ENCODE assay signal across 16 mouse cellular contexts in genomic region chr17:28209457-28210110, GRCm38 (mm10). TPM values are rescaled to one million over a fixed set of nuclear protein-coding genes. Genes with fewer than 3 reads are reported as not detected.
DNase-seq lines count a peak whose midpoint lies in the region; ATAC-seq and TF ChIP-seq lines count a peak whose summit lies in the region.
"Had no signal": no experiment of that assay in that cellular context is flagged by ENCODE, and none has a peak within 500 bp of the region (broad histone marks: within the 10 kb centered on the region; RNA-seq: fewer than 3 reads in every experiment).

No protein-coding gene starts in this region.

- TF ChIP-seq CTCF in thymus, adult 2 months (IDR thresholded peaks at IDR 0.05; ENCODE audit: borderline replicate concordance, control insufficient read depth, extremely low read depth, insufficient read depth, low read length, poor library complexity): no peak

- H3K4me2 ChIP-seq in forebrain, embryonic 12.5 days: no peak overlapping the region
- no peak overlapping the region for H3K4me2 ChIP-seq in midbrain, embryonic 15.5 days
- H3K4me2 ChIP-seq: embryonic facial prominence, embryonic 12.5 days; forebrain, embryonic 13.5 days; heart, embryonic 12.5 days had no signal

- H3K36me3 ChIP-seq in thymus, adult 2 months (ENCODE audit: control insufficient read depth, insufficient read depth, low read length): no peaks in the 10 kb centered on the region
- peaks cover 9% of the 10 kb centered on the region; the same call in 1 of the 2 replicates for H3K36me3 ChIP-seq in forebrain, embryonic 12.5 days (replicated peaks)
- no peaks in the 10 kb centered on the region for H3K36me3 ChIP-seq in midbrain, embryonic 15.5 days (replicated peaks)

- no peaks in the 10 kb centered on the region for H3K27me3 ChIP-seq in thymus, adult 2 months (ENCODE audit: control insufficient read depth, insufficient read depth, low read length)
- peaks cover 14% of the 10 kb centered on the region; the same call in 1 of the 2 replicates for H3K27me3 ChIP-seq in forebrain, embryonic 12.5 days
- no peaks in the 10 kb centered on the region for H3K27me3 ChIP-seq in midbrain, embryonic 15.5 days (replicated peaks)
- H3K27me3 ChIP-seq: embryonic facial prominence, embryonic 12.5 days; forebrain, embryonic 13.5 days; heart, embryonic 12.5 days had no signal

- H3K4me1 ChIP-seq in thymus, adult 2 months (replicated peaks; ENCODE audit: control insufficient read depth, insufficient read depth, low read length): peaks cover 54% of the 10 kb centered on the region
- H3K4me1 ChIP-seq in forebrain, embryonic 12.5 days: peaks cover 14% of the 10 kb centered on the region
- H3K4me1 ChIP-seq in midbrain, embryonic 15.5 days: no peaks in the 10 kb centered on the region; the same call in 1 of the 2 replicates

- peak overlapping the region; percentile 56 for H3K4me3 ChIP-seq in thymus, adult 2 months (ENCODE audit: control insufficient read depth, insufficient read depth, low read length)
- no peak overlapping the region for H3K4me3 ChIP-seq in forebrain, embryonic 12.5 days (replicated peaks)
- no peak overlapping the region for H3K4me3 ChIP-seq in midbrain, embryonic 15.5 days
- H3K4me3 ChIP-seq: embryonic facial prominence, embryonic 12.5 days; forebrain, embryonic 13.5 days; heart, embryonic 12.5 days had no signal

- H3K9me3 ChIP-seq in forebrain, embryonic 12.5 days: no peaks in the 10 kb centered on the region
- no peaks in the 10 kb centered on the region for H3K9me3 ChIP-seq in midbrain, embryonic 15.5 days
- H3K9me3 ChIP-seq: embryonic facial prominence, embryonic 12.5 days; forebrain, embryonic 13.5 days; heart, embryonic 12.5 days had no signal

- H3K27ac ChIP-seq in thymus, adult 2 months (ENCODE audit: control insufficient read depth, insufficient read depth, low read length): peak overlapping the region; percentile 70
- H3K27ac ChIP-seq in forebrain, embryonic 12.5 days: no peak overlapping the region
- H3K27ac ChIP-seq in midbrain, embryonic 15.5 days: no peak overlapping the region
- H3K27ac ChIP-seq: embryonic facial prominence, embryonic 12.5 days; forebrain, embryonic 13.5 days had no signal

- WGBS in thymus, adult 2 months: 6% methylated on average over 4 of the region's 4 CpGs
- 69% methylated on average over 4 of the region's 4 CpGs for WGBS in forebrain, embryonic 12.5 days
- WGBS in midbrain, embryonic 15.5 days: 73% methylated on average over 4 of the region's 4 CpGs

- DNase-seq in thymus, adult 2 months: no peak
- DNase-seq in thymus, postnatal 25 days: no peak
- DNase-seq in thymus, postnatal 4 days: peak; percentile 58
- no peak for DNase-seq in layer of hippocampus, postnatal 25 days (ENCODE audit: extremely low spot score in 1 of 2, low spot score in 1 of 2)
- DNase-seq: cerebellum, postnatal 14 days had no signal

- peak; percentile 51 for ATAC-seq in granulocyte monocyte progenitor cell, adult 5-6 weeks (replicated peaks; ENCODE audit: poor library complexity, severe bottlenecking)
- ATAC-seq in megakaryocyte, adult 5-6 weeks (ENCODE audit: poor library complexity, severe bottlenecking): peak; percentile 65
- no peak for ATAC-seq in forebrain, embryonic 12.5 days (ENCODE audit: low FRiP score)
- no peak for ATAC-seq in midbrain, embryonic 15.5 days (replicated peaks)
- ATAC-seq: activated CD4-positive, CD25-positive, alpha-beta regulatory T cell, adult 4 months; forebrain, embryonic 13.5 days; hindbrain, embryonic 16.5 days; lung, postnatal 0 days; midbrain, embryonic 16.5 days had no signal

- no peak for TF ChIP-seq POLR2A in thymus, adult 2 months (IDR thresholded peaks at IDR 0.05; ENCODE audit: control insufficient read depth, extremely low read depth, insufficient read depth, low read length, poor library complexity)

- no peak overlapping the region for H3K9ac ChIP-seq in forebrain, embryonic 12.5 days
- no peak overlapping the region for H3K9ac ChIP-seq in midbrain, embryonic 15.5 days
- H3K9ac ChIP-seq: embryonic facial prominence, embryonic 12.5 days; forebrain, embryonic 13.5 days had no signal

RNA-seq across cellular contexts. Expression of gene Def6, which starts 2.0 kb away (rescaled TPM):
- polyA plus RNA-seq in thymus, adult 2 months (2012; rRNA removed): 247 and 277 TPM in 2 replicates
- 57.9 and 67.3 TPM in 2 replicates for total RNA-seq in granulocyte monocyte progenitor cell, adult 5-6 weeks (2014; fragmentation: Nextera tagmentation)
- total RNA-seq in granulocyte monocyte progenitor cell, adult 5-6 weeks (2017): 108 and 142 TPM in 2 replicates
- 35.4 and 40.7 TPM in 2 replicates for total RNA-seq in megakaryocyte, adult 5-6 weeks (2015)
- total RNA-seq in megakaryocyte, adult 5-6 weeks (2017): 91.5 and 92.6 TPM in 2 replicates
- total RNA-seq in layer of hippocampus, postnatal 25 days (2021): 1 to 10 TPM; 2.5 to 3.2 TPM
- polyA plus RNA-seq in forebrain, embryonic 12.5 days (2016; fragmentation: Nextera tagmentation; extraction: Ambion mirVana): 2.8 and 4.4 TPM in 2 replicates
- 5.3 and 7.3 TPM in 2 replicates for polyA plus RNA-seq in midbrain, embryonic 15.5 days (2015; fragmentation: Nextera tagmentation; extraction: Ambion mirVana)

RNA-seq across cellular contexts. Expression of gene Ppard, which starts 22.9 kb away (rescaled TPM):
- polyA plus RNA-seq in thymus, adult 2 months (2012; rRNA removed): 50.7 and 51.6 TPM in 2 replicates
- 8.4 and 8.8 TPM in 2 replicates for total RNA-seq in granulocyte monocyte progenitor cell, adult 5-6 weeks (2014; fragmentation: Nextera tagmentation)
- 0.34 and 5.6 TPM in 2 replicates for total RNA-seq in granulocyte monocyte progenitor cell, adult 5-6 weeks (2017)
- total RNA-seq in megakaryocyte, adult 5-6 weeks (2015): 19.5 and 19.6 TPM in 2 replicates
- 4.4 and 8.2 TPM in 2 replicates for total RNA-seq in megakaryocyte, adult 5-6 weeks (2017)
- total RNA-seq in layer of hippocampus, postnatal 25 days (2021): 10 to 100 TPM; 19.9 to 22.9 TPM
- polyA plus RNA-seq in forebrain, embryonic 12.5 days (2016; fragmentation: Nextera tagmentation; extraction: Ambion mirVana): 1.4 and 1.6 TPM in 2 replicates
- 1.8 TPM in 2 replicates for polyA plus RNA-seq in midbrain, embryonic 15.5 days (2015; fragmentation: Nextera tagmentation; extraction: Ambion mirVana)

RNA-seq across cellular contexts. Expression of gene Zfp523, which starts 32.7 kb away (rescaled TPM):
- 55.5 and 55.7 TPM in 2 replicates for polyA plus RNA-seq in thymus, adult 2 months (2012; rRNA removed)
- total RNA-seq in granulocyte monocyte progenitor cell, adult 5-6 weeks (2014; fragmentation: Nextera tagmentation): 14.5 and 20.9 TPM in 2 replicates
- 19.5 and 29.1 TPM in 2 replicates for total RNA-seq in granulocyte monocyte progenitor cell, adult 5-6 weeks (2017)
- total RNA-seq in megakaryocyte, adult 5-6 weeks (2015): 4.2 and 6.4 TPM in 2 replicates
- total RNA-seq in megakaryocyte, adult 5-6 weeks (2017): 7.1 and 8.1 TPM in 2 replicates
- total RNA-seq in layer of hippocampus, postnatal 25 days (2021): 100 to 1,000 TPM in 1 of 2 experiments, 10 to 100 TPM in 1; 95.9 to 109 TPM
- 43.6 and 44.7 TPM in 2 replicates for polyA plus RNA-seq in forebrain, embryonic 12.5 days (2016; fragmentation: Nextera tagmentation; extraction: Ambion mirVana)
- 53.4 and 55.0 TPM in 2 replicates for polyA plus RNA-seq in midbrain, embryonic 15.5 days (2015; fragmentation: Nextera tagmentation; extraction: Ambion mirVana)

Comparison
In these comparisons a context has a peak if more than half of its experiments do, and no peak if none do; other contexts are left out.
1. ATAC-seq: peak in granulocyte monocyte progenitor cell, adult 5-6 weeks (single experiment) and megakaryocyte, adult 5-6 weeks (single experiment); none in forebrain, embryonic 12.5 days (single experiment) and midbrain, embryonic 15.5 days (single experiment).
2. RNA of gene Def6, which starts 2.0 kb away (total RNA-seq): 57.9 to 142 TPM in granulocyte monocyte progenitor cell, adult 5-6 weeks and 35.4 to 92.6 TPM in megakaryocyte, adult 5-6 weeks; 2.5 to 3.2 TPM in layer of hippocampus, postnatal 25 days; every median in the first group is over 4 times any median in the second.